Mouse (Mus musculus) ovary, postnatal 10 days (tissue): ENCODE data around the gene Sec14l2.

Source experiments
- DNase-seq: peaks from one replicate; pipeline ENCODE4 v3.0.0; 2022; ENCODE audit warnings: low spot score

The Sec14l2 gene

GRCm38 (mm10) chr11:4053586-4053985 is 69.6 kb downstream of the Sec14l2 start:
- peak; percentile 44 for DNase-seq

- no peak for DNase-seq
These were observed 74.8 kb downstream of the Sec14l2 start for GRCm38 (mm10) chr11:4048438-4048837.

- DNase-seq, result no peak
These were observed 75.4 kb downstream of the Sec14l2 start for GRCm38 (mm10) chr11:4047766-4048165.
